Mouse (Mus musculus) ovary, adult 18-20 months (tissue): Measurements from ENCODE around the gene Olfr933.

ENCODE experiments used
- DNase-seq: peaks from one replicate; pipeline ENCODE4 v3.0.0; 2022; ENCODE audit warnings: low spot score, mixed read lengths

Olfr933 gene

DNA sequence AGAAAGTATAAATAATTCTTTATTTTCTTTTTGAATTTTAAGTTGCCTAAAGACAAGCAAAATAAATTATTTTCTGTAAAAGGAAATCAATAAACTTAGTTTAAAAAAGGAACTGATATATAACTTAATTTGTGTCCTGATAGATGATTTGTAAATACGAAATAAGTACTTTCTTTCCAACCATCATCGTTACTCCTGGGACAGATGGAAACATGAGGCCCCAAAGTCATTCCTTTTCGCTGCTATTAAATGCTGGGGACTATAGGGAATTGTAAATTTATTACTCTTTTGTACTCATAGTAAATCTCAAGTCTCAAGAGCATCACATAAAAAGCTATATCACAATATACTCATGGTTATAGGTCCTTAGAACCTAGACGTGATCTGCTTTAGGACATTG, at the start of gene Olfr933:
Gene Olfr933, plus strand, starts transcription at position 301 of the 400 bp plus-strand sequence.
- no peak for DNase-seq

DNA sequence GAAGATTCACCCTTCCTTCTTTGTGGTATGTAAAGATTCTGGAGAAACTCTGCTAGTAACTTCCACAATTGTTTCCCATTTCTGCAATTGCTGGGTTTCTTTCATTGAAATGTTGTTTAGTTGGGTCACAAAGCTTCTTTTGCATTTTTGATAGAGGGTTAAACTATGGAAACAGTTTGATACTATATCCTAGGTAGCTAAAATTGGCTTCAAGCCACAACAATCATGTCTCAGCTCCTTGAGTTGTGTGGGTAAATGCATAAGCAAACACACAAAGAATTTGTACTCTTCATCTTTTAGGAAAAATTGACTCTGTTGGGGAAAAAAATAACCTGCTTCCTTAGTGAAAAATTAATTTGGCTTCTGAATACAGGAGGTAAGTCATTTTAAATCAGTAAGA, 42.6 kb upstream of the Olfr933 start, which contains the start of gene Olfr930:
Gene Olfr930, plus strand, starts transcription at position 301 of the 400 bp plus-strand sequence.
- DNase-seq: no peak

DNA sequence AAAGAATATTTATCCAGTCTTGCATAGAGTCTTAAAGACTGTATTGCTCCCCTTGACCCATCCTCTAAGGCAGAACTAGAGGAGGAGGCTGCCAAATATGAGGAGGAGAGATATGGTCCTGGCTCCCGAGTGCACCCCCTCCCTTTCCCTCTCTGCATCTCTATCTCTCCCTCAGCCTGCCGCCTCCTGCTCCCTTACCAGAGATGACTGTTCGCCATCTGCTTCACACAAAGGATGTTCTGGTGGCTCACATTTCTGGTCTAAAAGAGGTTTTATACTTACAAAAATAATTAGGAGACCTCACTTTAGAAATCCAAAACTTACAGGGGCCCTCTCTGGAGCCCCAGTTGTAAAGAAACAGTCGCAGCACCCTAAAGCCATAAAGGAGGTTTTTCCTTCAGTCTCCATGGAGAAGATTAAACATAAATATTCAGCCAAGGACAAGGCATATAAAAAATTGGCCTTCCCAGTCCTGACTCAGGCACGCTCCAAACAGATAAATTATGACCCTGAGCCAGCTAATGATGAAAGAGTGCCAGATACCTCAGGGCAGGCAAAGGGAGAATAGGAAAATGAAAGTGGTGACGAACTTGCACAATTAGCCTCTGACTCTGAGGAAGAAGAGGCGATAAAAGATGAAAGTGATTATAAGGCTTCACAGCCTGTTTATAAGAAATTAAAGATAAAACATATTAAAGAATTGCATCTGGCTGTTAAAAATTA, 18.6 kb upstream of the Olfr933 start:
- no peak for DNase-seq

DNA sequence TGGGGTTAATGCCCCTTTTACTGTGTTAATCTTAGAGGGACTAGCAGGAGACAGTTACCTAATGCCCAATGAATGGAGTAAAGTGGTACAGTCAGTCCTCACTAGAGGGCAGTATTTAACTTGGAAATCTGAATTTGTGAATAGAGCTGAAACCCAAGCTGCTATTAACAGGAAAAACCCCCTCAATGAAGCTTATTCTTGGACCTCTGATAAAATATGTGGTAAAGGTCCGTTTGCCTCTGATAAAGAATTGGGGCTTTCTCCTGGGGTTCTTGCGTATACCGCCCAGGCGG, 18.0 kb upstream of the Olfr933 start:
- no peak for DNase-seq

DNA sequence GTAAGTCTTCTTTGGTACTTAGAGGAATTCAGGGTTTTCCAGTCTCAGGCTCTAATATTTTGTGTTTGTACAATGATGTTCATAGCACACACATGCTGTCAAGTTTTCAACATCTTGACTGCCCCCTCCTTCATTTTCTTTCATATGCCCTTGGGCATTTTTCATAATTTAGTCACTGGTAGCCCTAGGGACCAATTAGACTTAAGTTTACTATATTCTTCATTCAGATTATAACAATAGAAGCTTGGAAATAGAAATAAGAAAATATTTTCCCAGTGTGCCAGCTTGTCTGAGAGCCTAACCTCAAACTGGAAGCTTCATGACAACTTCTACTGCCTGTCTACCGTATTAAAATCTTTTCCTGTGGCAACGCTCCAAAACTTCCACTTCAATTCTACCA, 16.1 kb downstream of the Olfr933 start, which contains the start of gene Olfr934:
Gene Olfr934, minus strand, starts transcription at position 101 of the 400 bp plus-strand sequence.
- DNase-seq: no peak

DNA sequence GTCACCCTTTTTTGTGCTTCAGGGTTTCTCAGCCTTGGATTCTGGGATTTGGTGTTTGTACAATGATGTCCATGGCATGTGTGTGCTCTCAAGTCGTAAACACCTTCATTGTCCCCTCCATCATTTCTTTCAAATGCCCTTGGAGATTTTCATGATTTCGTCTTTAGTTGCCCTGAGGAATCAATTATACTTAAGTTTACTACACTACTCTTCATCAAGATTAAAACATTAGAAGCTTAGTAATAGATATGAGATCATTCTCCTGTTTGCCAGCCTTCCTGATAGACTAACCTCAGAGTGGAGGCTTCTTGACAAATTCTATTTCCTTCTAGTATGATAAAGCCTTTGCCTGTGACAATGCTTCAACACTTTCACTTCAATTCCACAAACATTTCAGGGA, 27.5 kb downstream of the Olfr933 start, which contains the start of gene Olfr935:
Gene Olfr935, minus strand, starts transcription at position 101 of the 400 bp plus-strand sequence.
- no peak for DNase-seq

DNA sequence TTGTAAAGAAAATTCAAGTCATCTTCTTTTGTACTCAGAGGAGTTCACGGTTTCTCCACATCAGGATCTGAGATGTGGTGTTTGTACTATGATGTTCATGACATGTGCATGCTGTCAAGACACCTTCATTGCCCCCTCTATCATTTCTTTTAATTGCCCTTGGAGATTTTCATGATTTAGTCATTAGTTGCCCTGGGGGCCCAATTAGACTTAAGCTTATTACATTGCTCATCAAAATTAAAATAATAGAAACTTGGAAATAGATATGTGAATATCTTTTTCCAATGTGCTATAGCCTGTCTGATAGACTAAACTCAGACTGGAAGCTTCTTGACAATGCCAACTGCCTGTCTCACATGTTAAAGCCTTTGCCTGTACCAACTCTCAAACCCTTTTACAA, 51.2 kb downstream of the Olfr933 start, which contains the start of gene Olfr146:
Gene Olfr146, minus strand, starts transcription at position 101 of the 400 bp plus-strand sequence.
- DNase-seq: no peak
